Mouse (Mus musculus): ENCODE results near the gene Clpx.

Clpx gene

GRCm38 (mm10) chr9:65347112-65347850 lies 53.2 kb downstream of the Clpx start:
- no peak for DNase-seq

GRCm38 (mm10) chr9:65353251-65353650 lies 59.2 kb downstream of the Clpx start:
- DNase-seq: no peak

GRCm38 (mm10) chr9:65356561-65356960 lies 62.5 kb downstream of the Clpx start:
- DNase-seq: no peak

GRCm38 (mm10) chr9:65356971-65357370 lies 62.9 kb downstream of the Clpx start:
- no peak for DNase-seq

GRCm38 (mm10) chr9:65358956-65359480 lies 65.0 kb downstream of the Clpx start:
- no peak for DNase-seq

- DNase-seq: peak; percentile 38
These were observed 66.8 kb downstream of the Clpx start, which contains the start of gene Ubap1l for GRCm38 (mm10) chr9:65360641-65361448. Ubap1l (plus strand) TSS chr9:65361041.

- no peak for DNase-seq
These were observed 69.6 kb downstream of the Clpx start for GRCm38 (mm10) chr9:65363684-65364083.

GRCm38 (mm10) chr9:65365721-65366120 lies 71.7 kb downstream of the Clpx start:
- DNase-seq: no peak

GRCm38 (mm10) chr9:65371756-65372155 lies 77.7 kb downstream of the Clpx start:
- no peak for DNase-seq

GRCm38 (mm10) chr9:65372449-65372848 lies 78.4 kb downstream of the Clpx start:
- peak; percentile 52 for DNase-seq

- no peak for DNase-seq
These were observed 80.6 kb downstream of the Clpx start for GRCm38 (mm10) chr9:65374468-65375162.

- DNase-seq: no peak
These were observed 81.3 kb downstream of the Clpx start for GRCm38 (mm10) chr9:65375163-65375934.

Measured in kidney, adult 18-20 months (tissue).